11 mouse cellular contexts compared by ENCODE assay signal in genomic region chr13:59474973-59475372, GRCm38 (mm10).
"Had no signal": no experiment of that assay in that cellular context is flagged by ENCODE, and none has a peak within 500 bp of the region (broad histone marks: within the 10 kb centered on the region; RNA-seq: fewer than 3 reads in every experiment).

No protein-coding gene starts in this region.

- H3K9me3 ChIP-seq: kidney, embryonic 15.5 days; liver, embryonic 13.5 days; midbrain, embryonic 10.5 days had no signal

- H3K27me3 ChIP-seq: kidney, embryonic 15.5 days; liver, embryonic 13.5 days had no signal

- H3K9ac ChIP-seq: kidney, embryonic 15.5 days; liver, embryonic 13.5 days; liver, postnatal 0 days had no signal

- DNase-seq: kidney, adult 2 months; kidney, postnatal 14 days; liver; liver, embryonic 13.5 days; liver, postnatal 0 days; right cerebral cortex, adult 18-20 months; right cerebral cortex, postnatal 25 days; thymus, postnatal 4 days had no signal

- H3K27ac ChIP-seq: kidney, embryonic 15.5 days; liver, embryonic 13.5 days; midbrain, embryonic 10.5 days had no signal

- H3K4me3 ChIP-seq: kidney, embryonic 15.5 days; liver, embryonic 13.5 days; midbrain, embryonic 10.5 days had no signal

- H3K4me2 ChIP-seq: kidney, embryonic 15.5 days; liver, embryonic 13.5 days had no signal

- H3K4me1 ChIP-seq: liver, embryonic 13.5 days; midbrain, embryonic 10.5 days had no signal

- ATAC-seq: intestine, embryonic 16.5 days; liver, postnatal 0 days had no signal
